In the genomic region with DNA sequence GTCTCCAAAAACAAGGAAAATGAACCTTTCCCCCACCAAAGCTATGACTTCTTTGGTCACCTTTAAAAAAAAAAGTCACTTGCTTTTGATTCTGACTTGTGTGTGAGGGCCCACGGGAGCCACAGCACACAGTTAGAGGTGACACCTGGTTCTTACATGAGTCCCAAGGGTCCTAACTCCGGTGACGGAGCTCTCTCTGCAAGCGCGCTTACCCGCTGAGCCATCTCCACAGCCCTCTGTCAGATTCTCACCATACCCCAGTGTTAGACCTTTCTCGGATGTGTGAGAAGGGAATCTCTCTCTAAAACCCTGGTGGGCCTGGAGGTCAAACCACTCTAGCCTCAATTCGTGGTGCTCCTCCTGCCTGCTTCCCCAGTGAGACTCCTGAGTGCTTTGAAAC, we compare ENCODE assay signal across 14 mouse cellular contexts. TPM values are rescaled to one million over a fixed set of nuclear protein-coding genes. Genes with fewer than 3 reads are reported as not detected.
DNase-seq lines count a peak whose midpoint lies in the region; ATAC-seq and TF ChIP-seq lines count a peak whose summit lies in the region.
"Had no signal": no experiment of that assay in that cellular context is flagged by ENCODE, and none has a peak within 500 bp of the region (broad histone marks: within the 10 kb centered on the region; RNA-seq: fewer than 3 reads in every experiment).

No protein-coding gene starts in this region.

- H3K27me3 ChIP-seq in heart, embryonic 14.5 days (ENCODE audit: control insufficient read depth, insufficient read depth, low read length), result no peaks in the 10 kb centered on the region
- H3K27me3 ChIP-seq in splenic B cell, adult 2 months (ENCODE audit: control insufficient read depth, insufficient read depth, low read length, poor library complexity, severe bottlenecking), result no peaks in the 10 kb centered on the region
- H3K27me3 ChIP-seq: embryonic facial prominence, embryonic 12.5 days; neural tube, embryonic 12.5 days had no signal

- no peak for ATAC-seq in heart, embryonic 14.5 days (ENCODE audit: insufficient number of reproducible peaks, insufficient read depth, low FRiP score, low read depth)
- ATAC-seq: midbrain, embryonic 16.5 days had no signal

- intact Hi-C loops in heart, postnatal 10 days (cut with DNase I), result no loop called here

- peak overlapping the region; percentile 15 to 29; a peak in 2 of 4 replicates for H3K27ac ChIP-seq in heart, embryonic 14.5 days (replicated peaks in 1 of 2; ENCODE audit: control insufficient read depth in 1 of 2, insufficient read depth in 1 of 2, low read depth in 2 of 2, low read length in 2 of 2)
- H3K27ac ChIP-seq in layer of hippocampus, adult 2 months, result peak overlapping the region; percentile 59
- H3K27ac ChIP-seq: embryonic facial prominence, embryonic 12.5 days; hindbrain, embryonic 10.5 days; liver, embryonic 14.5 days; neural tube, embryonic 12.5 days had no signal

- no peaks in the 10 kb centered on the region for H3K9me3 ChIP-seq in heart, embryonic 14.5 days (ENCODE audit: control insufficient read depth, low read length)
- H3K9me3 ChIP-seq: embryonic facial prominence, embryonic 12.5 days; hindbrain, embryonic 10.5 days; neural tube, embryonic 12.5 days had no signal

- WGBS in heart, embryonic 14.5 days, result 90% methylated on average over 8 of the region's 8 CpGs

- peaks cover 39% of the 10 kb centered on the region for H3K36me3 ChIP-seq in heart, embryonic 14.5 days (ENCODE audit: control insufficient read depth, insufficient read depth, low read length)
- H3K36me3 ChIP-seq in splenic B cell, adult 2 months (ENCODE audit: control insufficient read depth, insufficient read depth, low read length, poor library complexity, severe bottlenecking), result peaks cover 2% of the 10 kb centered on the region; the same call in 1 of the 2 replicates

- no peak overlapping the region for H3K4me3 ChIP-seq in heart, embryonic 14.5 days (ENCODE audit: control insufficient read depth in 1 of 2, insufficient read depth in 1 of 2, low read depth in 1 of 2, low read length in 2 of 2)
- H3K4me3 ChIP-seq in layer of hippocampus, adult 2 months, result no peak overlapping the region
- H3K4me3 ChIP-seq: embryonic facial prominence, embryonic 12.5 days; hindbrain, embryonic 10.5 days; neural tube, embryonic 12.5 days had no signal

- no peak overlapping the region for H3K9ac ChIP-seq in heart, embryonic 14.5 days (ENCODE audit: low read length)
- H3K9ac ChIP-seq: embryonic facial prominence, embryonic 12.5 days; liver, embryonic 14.5 days; neural tube, embryonic 12.5 days had no signal

- H3K4me1 ChIP-seq in heart, embryonic 14.5 days (ENCODE audit: control insufficient read depth in 2 of 2, insufficient read depth in 2 of 2, low read length in 2 of 2), result peaks cover 9 to 26% of the 10 kb centered on the region in 2 experiments; a peak in 3 of 4 replicates

- TF ChIP-seq CTCF in layer of hippocampus, adult 2 months (conservative IDR thresholded peaks at IDR 0.05), result no peak

- no peak overlapping the region for H3K4me2 ChIP-seq in heart, embryonic 14.5 days (ENCODE audit: low read length)
- H3K4me2 ChIP-seq: embryonic facial prominence, embryonic 12.5 days; neural tube, embryonic 12.5 days had no signal

- DNase-seq in heart, postnatal 10 days, result no peak
- no peak for DNase-seq in layer of hippocampus, adult 2 months (ENCODE audit: low spot score in 2 of 2)
- no peak for DNase-seq in layer of hippocampus, adult 8-10 months (ENCODE audit: low spot score in 2 of 2)
- peak; percentile 43 to 52 for DNase-seq in spleen, postnatal 36 days (ENCODE audit: low spot score in 2 of 2)
- DNase-seq in spleen, postnatal 14 days (ENCODE audit: low spot score in 2 of 2), result no peak
- peak; percentile 66 for DNase-seq in splenic B cell, adult 2 months (ENCODE audit: low read depth, low spot score)
- DNase-seq: cerebellum, adult 18-20 months; layer of hippocampus, postnatal 36 days had no signal

RNA-seq across cellular contexts. Expression of gene Arpc3, which starts 5.8 kb away (rescaled TPM):
- 37.9 and 46.4 TPM in 2 replicates for polyA plus RNA-seq in heart, embryonic 14.5 days (2014; fragmentation: Nextera tagmentation; extraction: Ambion mirVana)
- 100 to 1,000 TPM; 140 to 150 TPM for total RNA-seq in heart, postnatal 10 days (2021)
- 100 to 1,000 TPM; 261 to 275 TPM for total RNA-seq in layer of hippocampus, adult 2 months (2021)
- total RNA-seq in layer of hippocampus, adult 8-10 months (2022), result 100 to 1,000 TPM; 232 to 259 (median 252) TPM

RNA-seq across cellular contexts. Expression of gene Anapc7, which starts 24.0 kb away (rescaled TPM):
- 19.8 and 22.3 TPM in 2 replicates for polyA plus RNA-seq in heart, embryonic 14.5 days (2014; fragmentation: Nextera tagmentation; extraction: Ambion mirVana)
- 10 to 100 TPM; 44.4 to 44.5 TPM for total RNA-seq in heart, postnatal 10 days (2021)
- total RNA-seq in layer of hippocampus, adult 2 months (2021), result 10 to 100 TPM; 32.9 to 33.2 TPM
- total RNA-seq in layer of hippocampus, adult 8-10 months (2022), result 10 to 100 TPM; 33.0 to 39.2 (median 36.3) TPM

RNA-seq across cellular contexts. Expression of gene Fam216a, which starts 25.3 kb away (rescaled TPM):
- polyA plus RNA-seq in heart, embryonic 14.5 days (2014; fragmentation: Nextera tagmentation; extraction: Ambion mirVana), result 55.0 and 64.5 TPM in 2 replicates
- total RNA-seq in heart, postnatal 10 days (2021), result 10 to 100 TPM; 17.1 to 22.7 TPM
- 10 to 100 TPM; 74.2 to 78.0 TPM for total RNA-seq in layer of hippocampus, adult 2 months (2021)
- 10 to 100 TPM; 70.9 to 74.0 (median 72.8) TPM for total RNA-seq in layer of hippocampus, adult 8-10 months (2022)

RNA-seq across cellular contexts. Expression of gene Gpn3, which starts 25.8 kb away (rescaled TPM):
- 52.3 and 59.5 TPM in 2 replicates for polyA plus RNA-seq in heart, embryonic 14.5 days (2014; fragmentation: Nextera tagmentation; extraction: Ambion mirVana)
- 10 to 100 TPM; 24.3 to 25.5 TPM for total RNA-seq in heart, postnatal 10 days (2021)
- 10 to 100 TPM; 30.0 to 32.3 TPM for total RNA-seq in layer of hippocampus, adult 2 months (2021)
- 10 to 100 TPM; 20.7 to 29.4 (median 27.1) TPM for total RNA-seq in layer of hippocampus, adult 8-10 months (2022)

RNA-seq across cellular contexts. Expression of gene Vps29, which starts 43.3 kb away (rescaled TPM):
- polyA plus RNA-seq in heart, embryonic 14.5 days (2014; fragmentation: Nextera tagmentation; extraction: Ambion mirVana), result 220 and 249 TPM in 2 replicates
- 100 to 1,000 TPM; 109 to 122 TPM for total RNA-seq in heart, postnatal 10 days (2021)
- total RNA-seq in layer of hippocampus, adult 2 months (2021), result 100 to 1,000 TPM; 173 to 186 TPM
- 100 to 1,000 TPM; 164 to 207 (median 188) TPM for total RNA-seq in layer of hippocampus, adult 8-10 months (2022)

Comparison
In these comparisons a context has a peak if more than half of its experiments do, and no peak if none do; other contexts are left out.
1. DNase-seq: peak in spleen, postnatal 36 days (2 of 2) and splenic B cell, adult 2 months (single experiment); none in heart, postnatal 10 days (0 of 2), layer of hippocampus, adult 2 months (0 of 2), layer of hippocampus, adult 8-10 months (0 of 2) and spleen, postnatal 14 days (0 of 2).